Mouse (Mus musculus): ENCODE results near the gene Dmc1. TPM values are rescaled to one million over a fixed set of nuclear protein-coding genes. Genes with fewer than 3 reads are reported as not detected.
A peak's percentile ranks its signal among the peaks of the same experiment; 100 is the strongest.

The Dmc1 gene
- polyA plus RNA-seq, 1 experiment from 2014 or later = 2.0 TPM

DNA sequence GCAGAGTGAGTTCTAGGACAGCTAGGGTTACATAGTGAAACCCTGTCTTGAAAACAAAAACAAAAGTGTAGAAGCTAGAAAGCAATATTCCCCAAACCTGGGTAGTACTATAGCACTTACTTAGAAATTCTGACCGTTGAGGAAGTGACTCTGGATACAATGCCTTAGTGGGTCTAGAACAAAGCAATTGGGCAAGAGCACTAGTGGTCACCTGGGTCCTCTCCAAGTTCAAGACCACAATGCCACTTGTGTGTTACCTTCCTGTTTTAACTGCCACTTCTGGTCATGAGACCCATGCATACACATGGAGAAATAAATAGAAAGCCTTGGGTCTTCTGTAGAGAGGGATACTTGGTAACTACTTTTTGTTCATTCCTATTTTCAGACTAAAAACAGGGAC, 6.2 kb downstream of the Dmc1 start:
- WGBS = 88% methylated on average over 1 of the region's 1 CpGs
- H3K27ac ChIP-seq (ENCODE audit: low read depth) = no peak overlapping the region
- no peak for ATAC-seq (replicated peaks; ENCODE audit: low FRiP score, low TSS enrichment, low read depth)
- H3K4me3 ChIP-seq (ENCODE audit: low read depth, low read length) = no peak overlapping the region
- no peaks in the 10 kb centered on the region for H3K9me3 ChIP-seq (ENCODE audit: control insufficient read depth, low read length)
- no peaks in the 10 kb centered on the region for H3K36me3 ChIP-seq (ENCODE audit: control insufficient read depth, insufficient read depth, low read length)
- no peaks in the 10 kb centered on the region for H3K27me3 ChIP-seq (replicated peaks; ENCODE audit: control insufficient read depth, insufficient read depth, low read length)
- H3K4me1 ChIP-seq (replicated peaks; ENCODE audit: control insufficient read depth, insufficient read depth, low read length) = no peaks in the 10 kb centered on the region
- no peak for DNase-seq (ENCODE audit: low spot score)
- H3K9ac ChIP-seq (ENCODE audit: low read length) = no peak overlapping the region
- H3K4me2 ChIP-seq (ENCODE audit: low read length) = no peak overlapping the region

DNA sequence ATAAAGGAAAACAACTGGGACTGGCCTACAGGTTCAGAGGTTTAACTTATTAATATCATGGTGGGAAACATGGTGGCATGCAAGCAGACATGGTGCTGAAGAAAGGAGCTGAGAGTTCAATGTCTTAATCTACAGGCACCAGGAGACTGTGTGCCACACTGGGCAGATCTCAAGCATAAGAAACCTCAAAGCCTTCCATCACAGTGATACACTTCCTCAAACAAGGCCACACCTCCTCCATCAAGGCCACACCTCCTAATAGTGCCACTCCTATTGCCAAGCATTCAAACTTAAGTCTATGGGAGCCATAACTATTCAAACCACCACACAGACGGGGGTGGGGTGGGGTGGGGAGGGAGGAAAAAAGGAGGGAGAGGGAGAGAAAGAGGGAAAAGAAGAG, 23.3 kb downstream of the Dmc1 start:
- no peak overlapping the region for H3K27ac ChIP-seq (ENCODE audit: low read depth)
- WGBS = 52% methylated on average over 1 of the region's 1 CpGs
- no peaks in the 10 kb centered on the region for H3K27me3 ChIP-seq (replicated peaks; ENCODE audit: control insufficient read depth, insufficient read depth, low read length)
- H3K4me3 ChIP-seq (ENCODE audit: low read depth, low read length) = no peak overlapping the region
- no peaks in the 10 kb centered on the region for H3K36me3 ChIP-seq (ENCODE audit: control insufficient read depth, insufficient read depth, low read length)
- no peaks in the 10 kb centered on the region for H3K4me1 ChIP-seq (replicated peaks; ENCODE audit: control insufficient read depth, insufficient read depth, low read length)
- DNase-seq (ENCODE audit: low spot score) (no peak), ATAC-seq (replicated peaks; ENCODE audit: low FRiP score, low TSS enrichment, low read depth) (no peak)
- no peaks in the 10 kb centered on the region for H3K9me3 ChIP-seq (ENCODE audit: control insufficient read depth, low read length)
- H3K4me2 ChIP-seq (ENCODE audit: low read length) = no peak overlapping the region
- H3K9ac ChIP-seq (ENCODE audit: low read length) = no peak overlapping the region

DNA sequence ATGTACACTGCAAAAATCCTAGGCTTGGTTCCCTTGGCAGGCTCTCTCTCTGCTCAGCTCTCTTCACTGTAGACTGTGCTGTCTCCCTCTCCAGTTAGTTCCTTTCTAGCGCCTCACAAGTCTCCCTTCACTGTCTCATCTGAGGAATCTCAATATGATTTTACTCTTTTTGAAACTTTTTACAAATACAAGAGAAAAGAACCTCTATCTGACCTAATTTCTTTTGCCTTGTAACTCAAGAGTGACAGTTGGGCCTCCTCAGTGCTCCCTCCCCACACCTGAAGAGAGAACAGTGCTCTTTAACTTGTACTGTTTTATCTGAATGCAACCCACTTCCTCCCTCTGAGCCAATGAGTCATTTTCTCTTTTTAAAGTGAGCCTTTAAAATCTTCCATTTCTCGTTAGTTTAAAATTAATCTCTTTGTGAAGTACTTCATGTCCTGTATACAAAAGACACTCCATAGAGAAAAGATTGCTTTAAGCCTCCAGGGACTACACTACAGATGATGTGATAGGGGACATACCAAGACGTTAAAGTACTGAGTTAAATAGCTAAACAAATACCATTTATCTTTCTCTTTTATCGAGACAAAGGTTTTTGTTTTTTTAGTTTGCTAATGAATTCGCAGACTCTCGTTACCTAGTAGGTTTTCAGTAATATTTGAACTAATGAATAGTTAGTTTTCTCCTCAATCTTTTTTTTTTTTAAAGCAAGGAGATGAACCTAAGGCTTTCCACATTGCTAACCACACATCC, 27.1 kb downstream of the Dmc1 start:
- DNase-seq (ENCODE audit: low spot score) (no peak), ATAC-seq (replicated peaks; ENCODE audit: low FRiP score, low TSS enrichment, low read depth) (no peak)
- no peak overlapping the region for H3K27ac ChIP-seq (ENCODE audit: low read depth)
- H3K4me3 ChIP-seq (ENCODE audit: low read depth, low read length) = no peak overlapping the region
- no peak overlapping the region for H3K4me2 ChIP-seq (ENCODE audit: low read length)
- no peaks in the 10 kb centered on the region for H3K4me1 ChIP-seq (replicated peaks; ENCODE audit: control insufficient read depth, insufficient read depth, low read length)
- H3K36me3 ChIP-seq (ENCODE audit: control insufficient read depth, insufficient read depth, low read length) = no peaks in the 10 kb centered on the region
- no peaks in the 10 kb centered on the region for H3K9me3 ChIP-seq (ENCODE audit: control insufficient read depth, low read length)
- H3K27me3 ChIP-seq (replicated peaks; ENCODE audit: control insufficient read depth, insufficient read depth, low read length) = no peaks in the 10 kb centered on the region
- 64% methylated on average over 6 of the region's 6 CpGs for WGBS
- H3K9ac ChIP-seq (ENCODE audit: low read length) = no peak overlapping the region

DNA sequence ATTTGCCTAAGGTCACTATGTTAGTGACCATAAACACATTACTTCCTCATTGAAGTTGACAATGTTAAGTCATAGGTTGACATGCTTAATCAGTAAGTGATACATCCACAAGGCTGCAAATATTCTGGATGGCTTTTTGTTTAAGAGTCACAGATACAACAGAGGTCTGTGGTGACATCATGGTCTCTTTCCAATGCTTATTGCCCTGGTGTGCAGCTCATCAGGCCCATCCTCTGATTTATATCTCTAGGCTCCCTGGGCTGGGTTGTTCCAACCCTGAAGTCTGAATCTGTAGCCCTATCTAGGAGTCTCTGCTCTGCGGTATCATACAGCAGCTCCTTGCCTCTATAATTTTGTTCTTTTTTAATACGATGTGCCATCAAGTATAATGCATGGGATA, 28.0 kb downstream of the Dmc1 start:
- 90% methylated on average over 2 of the region's 2 CpGs for WGBS
- no peaks in the 10 kb centered on the region for H3K36me3 ChIP-seq (ENCODE audit: control insufficient read depth, insufficient read depth, low read length)
- H3K9me3 ChIP-seq (ENCODE audit: control insufficient read depth, low read length) = no peaks in the 10 kb centered on the region
- H3K27me3 ChIP-seq (replicated peaks; ENCODE audit: control insufficient read depth, insufficient read depth, low read length) = no peaks in the 10 kb centered on the region
- ATAC-seq (replicated peaks; ENCODE audit: low FRiP score, low TSS enrichment, low read depth) (no peak), DNase-seq (ENCODE audit: low spot score) (no peak)
- H3K4me2 ChIP-seq (ENCODE audit: low read length) = no peak overlapping the region
- no peaks in the 10 kb centered on the region for H3K4me1 ChIP-seq (replicated peaks; ENCODE audit: control insufficient read depth, insufficient read depth, low read length)
- H3K27ac ChIP-seq (ENCODE audit: low read depth) = no peak overlapping the region
- H3K9ac ChIP-seq (ENCODE audit: low read length) = no peak overlapping the region
- no peak overlapping the region for H3K4me3 ChIP-seq (ENCODE audit: low read depth, low read length)

DNA sequence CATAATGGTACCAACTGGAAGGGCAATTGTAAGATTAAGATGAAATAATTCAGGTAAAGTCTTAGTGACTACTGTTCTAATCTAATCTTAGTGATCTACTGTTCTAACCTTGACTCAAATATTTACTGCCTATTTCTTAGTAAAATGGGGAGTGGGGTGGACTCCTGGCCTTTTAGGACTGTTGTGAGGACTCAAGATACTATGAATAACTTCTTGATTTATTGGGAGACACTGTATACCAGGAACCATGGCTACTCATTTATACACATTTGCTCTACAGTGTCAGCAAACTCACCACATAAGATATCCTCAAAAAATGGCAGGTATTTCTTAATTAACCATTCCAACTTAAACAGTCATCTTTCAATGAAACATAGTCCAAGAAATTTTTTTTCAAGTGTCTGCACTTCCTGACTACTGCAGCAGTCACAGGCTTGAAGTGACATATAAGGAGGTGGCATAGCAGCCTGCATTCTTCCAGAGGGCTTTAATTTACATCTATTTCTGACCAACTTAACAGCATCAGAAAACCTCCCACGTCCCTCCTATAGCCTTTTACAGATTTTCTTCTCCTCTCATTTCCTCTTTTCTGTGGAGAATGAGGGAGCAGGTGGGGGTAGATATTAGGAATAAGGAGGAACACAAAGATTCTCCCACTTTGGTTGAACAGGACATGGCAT, 29.2 kb downstream of the Dmc1 start:
- Histone ChIP-seq H3K4me2 (ENCODE audit: low read length) (no peak overlapping the region), H3K4me1 (replicated peaks; ENCODE audit: control insufficient read depth, insufficient read depth, low read length) (no peaks in the 10 kb centered on the region), H3K27ac (ENCODE audit: low read depth) (no peak overlapping the region), H3K9me3 (ENCODE audit: control insufficient read depth, low read length) (no peaks in the 10 kb centered on the region), H3K36me3 (ENCODE audit: control insufficient read depth, insufficient read depth, low read length) (no peaks in the 10 kb centered on the region), H3K4me3 (ENCODE audit: low read depth, low read length) (no peak overlapping the region), H3K9ac (ENCODE audit: low read length) (no peak overlapping the region), H3K27me3 (replicated peaks; ENCODE audit: control insufficient read depth, insufficient read depth, low read length) (no peaks in the 10 kb centered on the region)
- no peak for ATAC-seq (replicated peaks; ENCODE audit: low FRiP score, low TSS enrichment, low read depth)
- DNase-seq (ENCODE audit: low spot score) = no peak
- WGBS = 68% methylated on average over 1 of the region's 1 CpGs

DNA sequence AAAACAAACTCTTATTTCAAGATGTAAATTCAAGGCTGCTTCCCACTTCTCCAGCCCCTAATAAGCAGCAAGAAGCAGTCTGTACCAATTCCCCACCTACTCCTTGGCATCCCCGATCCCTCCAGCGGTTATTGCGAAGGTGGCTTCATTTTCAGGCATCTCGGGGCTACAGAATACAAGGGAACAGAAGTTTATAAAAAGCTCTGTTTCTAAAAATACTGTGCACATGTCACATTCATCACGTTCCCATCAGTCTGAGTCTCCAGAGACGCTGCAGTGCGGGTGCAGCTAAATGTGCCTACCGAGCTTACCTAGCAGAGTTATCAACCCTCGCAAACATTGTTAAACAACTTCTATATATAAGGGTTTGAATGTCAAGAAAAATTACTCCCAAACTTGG, 42.5 kb downstream of the Dmc1 start:
- WGBS = 74% methylated on average over 9 of the region's 9 CpGs
- no peaks in the 10 kb centered on the region for H3K36me3 ChIP-seq (ENCODE audit: control insufficient read depth, insufficient read depth, low read length)
- no peaks in the 10 kb centered on the region for H3K4me1 ChIP-seq (replicated peaks; ENCODE audit: control insufficient read depth, insufficient read depth, low read length)
- no peak overlapping the region for H3K4me3 ChIP-seq (ENCODE audit: low read depth, low read length)
- no peak overlapping the region for H3K27ac ChIP-seq (ENCODE audit: low read depth)
- no peaks in the 10 kb centered on the region for H3K9me3 ChIP-seq (ENCODE audit: control insufficient read depth, low read length)
- no peak overlapping the region for H3K4me2 ChIP-seq (ENCODE audit: low read length)
- H3K27me3 ChIP-seq (replicated peaks; ENCODE audit: control insufficient read depth, insufficient read depth, low read length) = no peaks in the 10 kb centered on the region
- ATAC-seq (replicated peaks; ENCODE audit: low FRiP score, low TSS enrichment, low read depth) = no peak
- no peak overlapping the region for H3K9ac ChIP-seq (ENCODE audit: low read length)
- peak; percentile 12 for DNase-seq (ENCODE audit: low spot score)

DNA sequence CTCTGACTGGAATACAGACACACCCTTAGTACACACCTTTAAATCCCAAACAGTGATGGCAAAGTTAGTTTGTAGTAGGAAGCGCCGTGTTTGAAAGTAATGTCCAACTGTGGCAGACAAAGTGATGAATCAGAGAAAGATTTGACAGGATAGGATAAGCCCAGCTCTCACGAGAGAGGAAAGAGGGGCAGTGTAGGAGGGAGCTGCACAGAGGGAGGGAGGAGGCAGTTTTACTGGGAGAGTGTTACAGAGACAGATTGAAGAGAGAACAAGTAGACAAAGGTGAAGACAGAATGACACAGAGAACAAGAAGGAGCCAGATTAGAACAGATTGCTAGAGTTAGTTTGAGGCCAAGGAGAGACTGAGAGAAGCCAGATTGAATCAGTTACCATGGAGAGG, 45.3 kb downstream of the Dmc1 start:
- no peak overlapping the region for H3K4me2 ChIP-seq (ENCODE audit: low read length)
- ATAC-seq (replicated peaks; ENCODE audit: low FRiP score, low TSS enrichment, low read depth) = no peak
- no peak overlapping the region for H3K4me3 ChIP-seq (ENCODE audit: low read depth, low read length)
- no peak overlapping the region for H3K9ac ChIP-seq (ENCODE audit: low read length)
- H3K27me3 ChIP-seq (replicated peaks; ENCODE audit: control insufficient read depth, insufficient read depth, low read length) = no peaks in the 10 kb centered on the region
- 47% methylated on average over 3 of the region's 3 CpGs for WGBS
- H3K27ac ChIP-seq (ENCODE audit: low read depth) = no peak overlapping the region
- no peaks in the 10 kb centered on the region for H3K9me3 ChIP-seq (ENCODE audit: control insufficient read depth, low read length)
- H3K36me3 ChIP-seq (ENCODE audit: control insufficient read depth, insufficient read depth, low read length) = no peaks in the 10 kb centered on the region
- no peaks in the 10 kb centered on the region for H3K4me1 ChIP-seq (replicated peaks; ENCODE audit: control insufficient read depth, insufficient read depth, low read length)
- no peak for DNase-seq (ENCODE audit: low spot score)

DNA sequence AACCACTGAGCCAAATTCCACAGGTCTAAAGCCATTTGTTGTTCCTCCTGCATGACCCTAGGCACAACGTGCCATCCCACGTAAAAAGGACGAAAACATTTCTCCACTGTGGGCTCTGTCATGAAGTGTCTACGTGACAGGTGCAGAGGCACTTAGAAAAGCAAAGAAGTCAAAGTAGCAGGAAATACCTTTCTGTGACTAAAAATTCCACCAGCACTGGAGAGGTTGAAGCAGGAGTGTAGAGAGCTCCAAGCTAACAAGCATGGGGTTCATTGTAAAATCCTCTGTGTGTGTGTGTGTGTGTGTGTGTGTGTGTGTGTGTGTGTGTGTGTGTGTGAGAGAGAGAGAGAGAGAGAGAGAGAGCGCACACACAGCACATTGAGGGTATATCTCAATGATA, 52.3 kb downstream of the Dmc1 start:
- WGBS = 82% methylated on average over 5 of the region's 5 CpGs
- no peaks in the 10 kb centered on the region for H3K9me3 ChIP-seq (ENCODE audit: control insufficient read depth, low read length)
- H3K36me3 ChIP-seq (ENCODE audit: control insufficient read depth, insufficient read depth, low read length) = no peaks in the 10 kb centered on the region
- no peak overlapping the region for H3K4me3 ChIP-seq (ENCODE audit: low read depth, low read length)
- no peaks in the 10 kb centered on the region for H3K27me3 ChIP-seq (replicated peaks; ENCODE audit: control insufficient read depth, insufficient read depth, low read length)
- no peak overlapping the region for H3K9ac ChIP-seq (ENCODE audit: low read length)
- ATAC-seq (replicated peaks; ENCODE audit: low FRiP score, low TSS enrichment, low read depth) (no peak), DNase-seq (ENCODE audit: low spot score) (no peak)
- no peak overlapping the region for H3K27ac ChIP-seq (ENCODE audit: low read depth)
- no peak overlapping the region for H3K4me2 ChIP-seq (ENCODE audit: low read length)
- H3K4me1 ChIP-seq (replicated peaks; ENCODE audit: control insufficient read depth, insufficient read depth, low read length) = no peaks in the 10 kb centered on the region

DNA sequence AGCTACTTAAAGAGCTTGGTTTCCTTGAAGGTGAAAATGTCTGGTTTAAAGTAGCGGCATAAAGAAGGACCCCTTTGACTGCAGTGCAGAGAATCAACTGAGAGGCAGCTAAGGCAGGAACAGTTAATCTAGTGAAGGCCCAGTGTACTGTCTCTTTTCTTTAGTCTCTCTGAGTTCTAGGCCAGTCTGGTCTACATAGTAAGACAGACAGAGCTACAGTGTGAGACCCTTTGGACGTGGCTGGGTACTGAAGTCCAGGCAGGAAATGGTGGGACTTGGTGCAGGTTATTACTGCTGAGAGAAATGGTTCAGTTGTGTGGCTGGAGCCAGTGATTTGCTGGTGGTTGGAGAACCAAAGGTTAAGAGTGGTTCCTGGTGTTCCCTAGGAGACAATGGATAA, 56.7 kb downstream of the Dmc1 start:
- peaks cover 15% of the 10 kb centered on the region for H3K36me3 ChIP-seq (ENCODE audit: control insufficient read depth, insufficient read depth, low read length)
- H3K4me3 ChIP-seq (ENCODE audit: low read depth, low read length) = no peak overlapping the region
- no peaks in the 10 kb centered on the region for H3K9me3 ChIP-seq (ENCODE audit: control insufficient read depth, low read length)
- peaks cover 17% of the 10 kb centered on the region for H3K4me1 ChIP-seq (replicated peaks; ENCODE audit: control insufficient read depth, insufficient read depth, low read length)
- H3K27me3 ChIP-seq (replicated peaks; ENCODE audit: control insufficient read depth, insufficient read depth, low read length) = no peaks in the 10 kb centered on the region
- no peak overlapping the region for H3K27ac ChIP-seq (ENCODE audit: low read depth)
- H3K9ac ChIP-seq (ENCODE audit: low read length) = no peak overlapping the region
- ATAC-seq (replicated peaks; ENCODE audit: low FRiP score, low TSS enrichment, low read depth) (no peak), DNase-seq (ENCODE audit: low spot score) (no peak)
- H3K4me2 ChIP-seq (ENCODE audit: low read length) = no peak overlapping the region
- 92% methylated on average over 2 of the region's 2 CpGs for WGBS

Data from intestine, embryonic 14.5 days (tissue).